Mouse (Mus musculus) ES-Bruce4 (cell line): ENCODE measurements at regions not wholly inside any gene's neighbourhood (a gene's known extent, or its start where the extent isn't known, plus 50 kb on each side); places are given as distances from the start of the nearest gene placed in this dataset.

Source experiments
- H3K27ac ChIP-seq: 2 replicates; pipeline ENCODE4 v1.5.1; 2012; ENCODE audit warnings: low read length, inconsistent platforms; ENCODE audit not compliant: insufficient read depth
- H3K27me3 ChIP-seq: 2 replicates; pipeline ENCODE4 v1.6.1; 2012; ENCODE audit warnings: mild to moderate bottlenecking, low read length, inconsistent platforms; ENCODE audit not compliant: control insufficient read depth, poor library complexity, insufficient read depth, severe bottlenecking
- H3K36me3 ChIP-seq: 2 replicates; pipeline ENCODE4 v1.6.1; 2012; ENCODE audit warnings: inconsistent platforms, mild to moderate bottlenecking, low read length, moderate library complexity; ENCODE audit not compliant: control insufficient read depth, poor library complexity, insufficient read depth, severe bottlenecking
- H3K4me1 ChIP-seq: one replicate; pipeline ENCODE4 v1.8.1; 2011; ENCODE audit warnings: low read length; ENCODE audit not compliant: control insufficient read depth, insufficient read depth
- H3K4me3 ChIP-seq: 2 replicates; pipeline ENCODE4 v1.5.1; 2011; ENCODE audit warnings: low read depth, mild to moderate bottlenecking, low read length
- H3K9ac ChIP-seq: 2 replicates; pipeline ENCODE4 v1.6.1; 2012; ENCODE audit warnings: low read depth, mild to moderate bottlenecking, inconsistent platforms; ENCODE audit not compliant: poor library complexity, severe bottlenecking
- H3K9me3 ChIP-seq: replicated peaks from 2 replicates; pipeline ENCODE4 v1.6.1; 2012; ENCODE audit warnings: mild to moderate bottlenecking, low read length, inconsistent platforms; ENCODE audit not compliant: control insufficient read depth, poor library complexity, insufficient read depth, severe bottlenecking
- CTCF ChIP-seq: IDR thresholded peaks from one replicate; pipeline ENCODE4 v1.8.1; 2011; ENCODE audit warnings: low read depth, low read length
- EP300 ChIP-seq: IDR thresholded peaks from 2 replicates; pipeline ENCODE4 v1.6.1; 2011; ENCODE audit warnings: low read depth, low read length; ENCODE audit not compliant: insufficient read depth
- POLR2A ChIP-seq: IDR thresholded peaks from one replicate; pipeline ENCODE4 v1.8.1; 2011; ENCODE audit warnings: low read length; ENCODE audit not compliant: insufficient read depth

GRCm38 (mm10) chr3:155824863-155825262, 731.6 kb downstream of the Lrriq3 start:
- Histone ChIP-seq H3K36me3 (no peaks in the 10 kb centered on the region), H3K27ac (no peak overlapping the region), H3K27me3 (no peaks in the 10 kb centered on the region), H3K4me1 (no peaks in the 10 kb centered on the region), H3K9me3 (no peaks in the 10 kb centered on the region), H3K9ac (no peak overlapping the region), H3K4me3 (no peak overlapping the region)
- TF ChIP-seq EP300 = no peak
- TF ChIP-seq CTCF = no peak
- no peak for TF ChIP-seq POLR2A

- Histone ChIP-seq H3K4me1 (no peaks in the 10 kb centered on the region), H3K27me3 (no peaks in the 10 kb centered on the region), H3K36me3 (no peaks in the 10 kb centered on the region), H3K9me3 (no peaks in the 10 kb centered on the region), H3K27ac (no peak overlapping the region), H3K4me3 (no peak overlapping the region), H3K9ac (no peak overlapping the region)
- no peak for TF ChIP-seq POLR2A
- TF ChIP-seq EP300 = no peak
- TF ChIP-seq CTCF = no peak
Measured at GRCm38 (mm10) chr3:155866286-155866685, 695.3 kb upstream of the Negr1 start.

- TF ChIP-seq EP300 (no peak), CTCF (no peak), POLR2A (no peak)
- Histone ChIP-seq H3K36me3 (no peaks in the 10 kb centered on the region), H3K4me1 (no peaks in the 10 kb centered on the region), H3K27me3 (no peaks in the 10 kb centered on the region), H3K4me3 (no peak overlapping the region), H3K27ac (no peak overlapping the region), H3K9me3 (no peaks in the 10 kb centered on the region), H3K9ac (no peak overlapping the region)
Measured at GRCm38 (mm10) chr3:155875696-155876095, 685.9 kb upstream of the Negr1 start.

- H3K9me3 ChIP-seq = no peaks in the 10 kb centered on the region
- no peaks in the 10 kb centered on the region for H3K36me3 ChIP-seq
- TF ChIP-seq EP300 = no peak
- TF ChIP-seq POLR2A = no peak
- no peak overlapping the region for H3K9ac ChIP-seq
- H3K4me3 ChIP-seq = no peak overlapping the region
- H3K27me3 ChIP-seq = no peaks in the 10 kb centered on the region
- H3K4me1 ChIP-seq = no peaks in the 10 kb centered on the region
- H3K27ac ChIP-seq = no peak overlapping the region
Measured at GRCm38 (mm10) chr3:155878401-155878800, 683.2 kb upstream of the Negr1 start.

- Histone ChIP-seq H3K4me1 (no peaks in the 10 kb centered on the region), H3K4me3 (no peak overlapping the region), H3K27ac (no peak overlapping the region), H3K9ac (no peak overlapping the region), H3K9me3 (no peaks in the 10 kb centered on the region), H3K36me3 (no peaks in the 10 kb centered on the region), H3K27me3 (no peaks in the 10 kb centered on the region)
- TF ChIP-seq EP300 (no peak), POLR2A (no peak), CTCF (no peak)
Measured at GRCm38 (mm10) chr3:155880722-155881121, 680.9 kb upstream of the Negr1 start.

- H3K9ac ChIP-seq = no peak overlapping the region
- no peak for TF ChIP-seq CTCF
- no peak for TF ChIP-seq EP300
- no peak for TF ChIP-seq POLR2A
- no peaks in the 10 kb centered on the region for H3K27me3 ChIP-seq
- H3K36me3 ChIP-seq = no peaks in the 10 kb centered on the region
- H3K4me1 ChIP-seq = no peaks in the 10 kb centered on the region
- no peak overlapping the region for H3K4me3 ChIP-seq
- no peak overlapping the region for H3K27ac ChIP-seq
- H3K9me3 ChIP-seq = no peaks in the 10 kb centered on the region
Measured at GRCm38 (mm10) chr3:155915981-155916380, 645.6 kb upstream of the Negr1 start.
